Mouse (Mus musculus) CD4-positive, CD25-positive, alpha-beta regulatory T cell, adult 9 weeks (primary cell): ENCODE measurements around the gene Hook1. TPM values are rescaled to one million over a fixed set of nuclear protein-coding genes. Genes with fewer than 3 reads are reported as not detected.

Experiments
- polyA plus RNA-seq: library from polyadenylated mRNA; unstranded; fragments of 100-300 nt; shearing (Covaris generic); gene quantifications from one replicate; pipeline ENCODE4 v1.2.1, GENCODE M21; 2017

Gene Hook1
- polyA plus RNA-seq: 5.3 TPM

GRCm38 (mm10) chr4:95966928-95967724, at the start of gene Hook1:
Gene Hook1, plus strand, starts transcription at chr4:95967240.

Other genes with a start within 250 kb of the Hook1 start
- not detected for gene Cyp2j13, start 110.3 kb downstream of the Hook1 start, polyA plus RNA-seq
- not detected for gene Cyp2j12, start 173.9 kb downstream of the Hook1 start, polyA plus RNA-seq